Mouse (Mus musculus): ENCODE results near the gene Adgrg1. TPM values are rescaled to one million over a fixed set of nuclear protein-coding genes. Genes with fewer than 3 reads are reported as not detected.

The Adgrg1 gene
- polyA plus RNA-seq, 1 experiment from 2014 or later, result 42.4 TPM

GRCm38 (mm10) chr8:95041883-95042784 lies 67.6 kb downstream of the Adgrg1 start:
- Histone ChIP-seq H3K4me3 (ENCODE audit: low read depth, low read length) (no peak overlapping the region), H3K36me3 (ENCODE audit: control insufficient read depth, insufficient read depth, low read length) (no peaks in the 10 kb centered on the region), H3K9me3 (ENCODE audit: control insufficient read depth, low read length) (no peaks in the 10 kb centered on the region), H3K27ac (replicated peaks) (no peak overlapping the region), H3K9ac (ENCODE audit: low read length) (no peak overlapping the region), H3K27me3 (ENCODE audit: control insufficient read depth, insufficient read depth, low read length) (no peaks in the 10 kb centered on the region), H3K4me1 (replicated peaks; ENCODE audit: control insufficient read depth, insufficient read depth) (no peaks in the 10 kb centered on the region), H3K4me2 (replicated peaks; ENCODE audit: low read depth) (no peak overlapping the region)
- 54% methylated on average over 6 of the region's 6 CpGs for WGBS
- ATAC-seq (ENCODE audit: low FRiP score, low TSS enrichment), result peak; percentile 55
- TF ChIP-seq CTCF (IDR thresholded peaks at IDR 0.05; ENCODE audit: low read depth), result no peak
- no peak for DNase-seq (ENCODE audit: low spot score)

GRCm38 (mm10) chr8:95044811-95045210 lies 70.3 kb downstream of the Adgrg1 start:
- no peak for TF ChIP-seq CTCF (IDR thresholded peaks at IDR 0.05; ENCODE audit: low read depth)
- Histone ChIP-seq H3K9ac (ENCODE audit: low read length) (no peak overlapping the region), H3K4me1 (replicated peaks; ENCODE audit: control insufficient read depth, insufficient read depth) (no peaks in the 10 kb centered on the region), H3K4me2 (replicated peaks; ENCODE audit: low read depth) (no peak overlapping the region), H3K36me3 (ENCODE audit: control insufficient read depth, insufficient read depth, low read length) (no peaks in the 10 kb centered on the region), H3K9me3 (ENCODE audit: control insufficient read depth, low read length) (no peaks in the 10 kb centered on the region), H3K4me3 (ENCODE audit: low read depth, low read length) (no peak overlapping the region), H3K27me3 (ENCODE audit: control insufficient read depth, insufficient read depth, low read length) (no peaks in the 10 kb centered on the region), H3K27ac (replicated peaks) (no peak overlapping the region)
- ATAC-seq (ENCODE audit: low FRiP score, low TSS enrichment) (no peak), DNase-seq (ENCODE audit: low spot score) (no peak)
- 55% methylated on average over 4 of the region's 4 CpGs for whole genome bisulfite sequencing

GRCm38 (mm10) chr8:95046982-95047381 lies 72.4 kb downstream of the Adgrg1 start:
- H3K4me3 ChIP-seq (ENCODE audit: low read depth, low read length), result no peak overlapping the region
- H3K9ac ChIP-seq (ENCODE audit: low read length), result no peak overlapping the region
- H3K4me2 ChIP-seq (replicated peaks; ENCODE audit: low read depth), result no peak overlapping the region
- H3K36me3 ChIP-seq (ENCODE audit: control insufficient read depth, insufficient read depth, low read length), result no peaks in the 10 kb centered on the region
- no peak overlapping the region for H3K27ac ChIP-seq (replicated peaks)
- H3K27me3 ChIP-seq (ENCODE audit: control insufficient read depth, insufficient read depth, low read length), result no peaks in the 10 kb centered on the region
- no peaks in the 10 kb centered on the region for H3K9me3 ChIP-seq (ENCODE audit: control insufficient read depth, low read length)
- H3K4me1 ChIP-seq (replicated peaks; ENCODE audit: control insufficient read depth, insufficient read depth), result no peaks in the 10 kb centered on the region
- WGBS, result 43% methylated on average over 3 of the region's 3 CpGs
- TF ChIP-seq EP300 (optimal IDR thresholded peaks at IDR 0.05), result no peak
- no peak for TF ChIP-seq CTCF (IDR thresholded peaks at IDR 0.05; ENCODE audit: low read depth)
- DNase-seq (ENCODE audit: low spot score) (no peak), ATAC-seq (ENCODE audit: low FRiP score, low TSS enrichment) (no peak)

GRCm38 (mm10) chr8:95047884-95048680 lies 73.5 kb downstream of the Adgrg1 start:
- Histone ChIP-seq H3K27me3 (ENCODE audit: control insufficient read depth, insufficient read depth, low read length) (no peaks in the 10 kb centered on the region), H3K4me3 (ENCODE audit: low read depth, low read length) (no peak overlapping the region), H3K4me2 (replicated peaks; ENCODE audit: low read depth) (no peak overlapping the region), H3K9me3 (ENCODE audit: control insufficient read depth, low read length) (no peaks in the 10 kb centered on the region), H3K36me3 (ENCODE audit: control insufficient read depth, insufficient read depth, low read length) (no peaks in the 10 kb centered on the region), H3K4me1 (replicated peaks; ENCODE audit: control insufficient read depth, insufficient read depth) (no peaks in the 10 kb centered on the region), H3K27ac (replicated peaks) (no peak overlapping the region), H3K9ac (ENCODE audit: low read length) (no peak overlapping the region)
- 63% methylated on average over 6 of the region's 6 CpGs for WGBS
- ATAC-seq (ENCODE audit: low FRiP score, low TSS enrichment) (no peak), DNase-seq (ENCODE audit: low spot score) (no peak)
- TF ChIP-seq CTCF (IDR thresholded peaks at IDR 0.05; ENCODE audit: low read depth), result no peak
- no peak for TF ChIP-seq EP300 (optimal IDR thresholded peaks at IDR 0.05)

GRCm38 (mm10) chr8:95049636-95050035 lies 75.1 kb downstream of the Adgrg1 start:
- TF ChIP-seq CTCF (IDR thresholded peaks at IDR 0.05; ENCODE audit: low read depth) (no peak), EP300 (optimal IDR thresholded peaks at IDR 0.05) (no peak)
- no peak for ATAC-seq (ENCODE audit: low FRiP score, low TSS enrichment)
- 62% methylated on average over 2 of the region's 2 CpGs for WGBS

GRCm38 (mm10) chr8:95054438-95054837 lies 79.9 kb downstream of the Adgrg1 start:
- no peak for DNase-seq (ENCODE audit: low spot score)
- Histone ChIP-seq H3K9me3 (ENCODE audit: control insufficient read depth, low read length) (no peaks in the 10 kb centered on the region), H3K27ac (replicated peaks) (no peak overlapping the region), H3K9ac (ENCODE audit: low read length) (no peak overlapping the region), H3K4me2 (replicated peaks; ENCODE audit: low read depth) (no peak overlapping the region), H3K27me3 (ENCODE audit: control insufficient read depth, insufficient read depth, low read length) (no peaks in the 10 kb centered on the region), H3K4me3 (ENCODE audit: low read depth, low read length) (no peak overlapping the region), H3K4me1 (replicated peaks; ENCODE audit: control insufficient read depth, insufficient read depth) (no peaks in the 10 kb centered on the region), H3K36me3 (ENCODE audit: control insufficient read depth, insufficient read depth, low read length) (no peaks in the 10 kb centered on the region)
- no peak for ATAC-seq (ENCODE audit: low FRiP score, low TSS enrichment)
- 47% methylated on average over 6 of the region's 6 CpGs for whole genome bisulfite sequencing
- TF ChIP-seq EP300 (optimal IDR thresholded peaks at IDR 0.05) (no peak), CTCF (IDR thresholded peaks at IDR 0.05; ENCODE audit: low read depth) (no peak)

More at GRCm38 (mm10) chr8:95049636-95050035, 75.1 kb downstream of the Adgrg1 start:
- H3K36me3 ChIP-seq (ENCODE audit: control insufficient read depth, insufficient read depth, low read length), result no peaks in the 10 kb centered on the region
- no peak overlapping the region for H3K4me3 ChIP-seq (ENCODE audit: low read depth, low read length)
- no peak overlapping the region for H3K4me2 ChIP-seq (replicated peaks; ENCODE audit: low read depth)
- no peak for DNase-seq (ENCODE audit: low spot score)
- H3K27me3 ChIP-seq (ENCODE audit: control insufficient read depth, insufficient read depth, low read length), result no peaks in the 10 kb centered on the region
- H3K4me1 ChIP-seq (replicated peaks; ENCODE audit: control insufficient read depth, insufficient read depth), result no peaks in the 10 kb centered on the region
- H3K27ac ChIP-seq (replicated peaks), result no peak overlapping the region
- H3K9ac ChIP-seq (ENCODE audit: low read length), result no peak overlapping the region
- H3K9me3 ChIP-seq (ENCODE audit: control insufficient read depth, low read length), result no peaks in the 10 kb centered on the region
